Mouse (Mus musculus) hindbrain, embryonic 12.5 days (tissue): Measurements from ENCODE around the gene Chrna5. TPM values are rescaled to one million over a fixed set of nuclear protein-coding genes. Genes with fewer than 3 reads are reported as not detected.

ENCODE experiments used
- ATAC-seq: fragments of 200-750 bp; cut with Nextera tagmentation; 2 replicates; pipeline ENCODE4 v1.8.0; 2017; ENCODE audit warnings: moderate TSS enrichment; ENCODE audit not compliant: low FRiP score
- H3K27ac ChIP-seq: fragments of 300-500 bp; sonication (generic); 2 replicates; pipeline ENCODE4 v1.5.1; 2016; ENCODE audit warnings: mild to moderate bottlenecking
- H3K27me3 ChIP-seq: fragments of 300-500 bp; sonication (generic); 2 replicates; pipeline ENCODE4 v1.6.1; 2016; ENCODE audit warnings: mild to moderate bottlenecking
- H3K36me3 ChIP-seq: fragments of 300-500 bp; sonication (generic); 2 replicates; pipeline ENCODE4 v1.6.1; 2016; ENCODE audit warnings: mild to moderate bottlenecking
- H3K4me1 ChIP-seq: fragments of 300-500 bp; sonication (generic); 2 replicates; pipeline ENCODE4 v1.6.1; 2016
- H3K4me2 ChIP-seq: fragments of 300-500 bp; sonication (generic); replicated peaks from 2 replicates; pipeline ENCODE4 v1.6.1; 2016; ENCODE audit warnings: mild to moderate bottlenecking
- H3K4me3 ChIP-seq: fragments of 300-500 bp; sonication (generic); 2 replicates; pipeline ENCODE4 v1.5.1; 2016; ENCODE audit warnings: mild to moderate bottlenecking
- H3K9ac ChIP-seq: fragments of 300-500 bp; sonication (generic); 2 replicates; pipeline ENCODE4 v1.6.1; 2016; ENCODE audit warnings: mild to moderate bottlenecking, moderate library complexity
- H3K9me3 ChIP-seq: fragments of 300-500 bp; sonication (generic); replicated peaks from 2 replicates; pipeline ENCODE4 v1.6.1; 2016; ENCODE audit warnings: mild to moderate bottlenecking
- WGBS: fragments of 180-500 bp; shearing (Covaris S2); methylation state at CpG from one replicate; pipeline ENCODE4 v1.1.7; 2016; 5-methylcytosine and 5-hydroxymethylcytosine counted together
- polyA plus RNA-seq: library from polyadenylated mRNA; unstranded; fragments of >200 nt; fragmentation: Nextera tagmentation; extraction: Ambion mirVana; gene quantifications from 2 replicates; pipeline ENCODE4 v1.2.1, GENCODE M21; 2016

The Chrna5 gene
- polyA plus RNA-seq, 1 experiment from 2014 or later = 6.4 TPM

DNA sequence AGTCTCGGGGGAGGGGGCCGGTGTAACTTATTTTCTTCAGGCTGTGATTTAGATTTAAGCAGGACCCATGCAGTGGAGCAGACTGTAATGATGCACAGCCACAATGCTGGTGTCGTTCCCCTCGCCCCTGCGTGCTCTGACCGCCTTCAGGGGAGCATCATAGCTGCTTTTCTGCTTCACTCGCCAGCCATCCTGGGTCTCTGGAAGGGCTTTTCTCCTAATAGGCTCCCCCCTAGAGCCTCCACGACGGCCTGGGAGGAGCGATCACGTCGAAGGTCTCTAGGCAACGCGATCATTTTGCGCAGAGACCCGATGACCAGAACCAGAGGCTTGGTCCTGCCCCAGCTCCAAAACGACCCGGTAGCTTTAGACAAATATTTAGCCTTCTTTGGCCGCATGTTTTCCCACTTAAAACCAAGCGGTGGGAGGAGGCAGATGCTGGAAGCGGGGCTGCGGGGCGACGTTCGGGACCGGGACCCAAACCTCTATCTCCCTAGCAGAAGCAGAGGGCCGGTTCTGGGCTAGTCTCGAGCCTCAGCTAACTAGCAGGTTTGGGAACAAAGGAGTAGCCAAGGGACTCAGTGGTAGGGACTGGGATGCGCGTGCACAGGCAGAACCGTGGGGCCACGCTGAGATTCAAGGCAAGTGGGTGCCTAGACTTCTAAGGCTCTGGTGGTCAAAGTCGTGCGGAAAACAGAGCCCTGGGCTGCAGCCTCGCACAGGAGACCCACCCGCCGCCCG is 45.0 kb downstream of the Chrna5 start:
- Histone ChIP-seq H3K4me1 (peaks cover 10% of the 10 kb centered on the region; the same call in 1 of the 2 replicates), H3K4me3 (peak overlapping the region; percentile 49), H3K4me2 (peak overlapping the region; percentile 62), H3K9ac (peak overlapping the region; percentile 64), H3K27me3 (peaks cover 35% of the 10 kb centered on the region), H3K36me3 (no peaks in the 10 kb centered on the region), H3K9me3 (no peaks in the 10 kb centered on the region), H3K27ac (peak overlapping the region; percentile 69)
- peak; percentile 56 for ATAC-seq
- 7% methylated on average over 38 of the region's 38 CpGs for WGBS

DNA sequence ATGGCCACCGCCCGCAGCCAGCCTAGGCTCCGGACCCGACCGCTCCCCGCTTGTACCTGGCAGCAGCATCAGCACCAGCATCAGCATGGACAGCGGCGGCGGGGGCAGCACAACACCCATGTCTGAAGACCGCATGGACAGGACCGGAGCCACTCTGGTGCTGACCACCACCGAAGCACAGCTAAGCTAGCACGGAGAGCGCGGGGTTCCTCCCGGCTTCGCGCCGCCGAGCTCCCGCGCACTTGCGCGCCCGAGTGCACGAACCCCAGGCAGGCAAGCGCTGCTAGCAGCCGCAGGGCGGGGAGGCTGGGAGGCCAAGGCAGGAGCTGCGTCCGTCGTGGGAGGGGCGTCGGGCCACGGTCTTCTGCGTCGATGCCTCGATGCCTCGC is 45.6 kb downstream of the Chrna5 start, which contains the start of gene Chrna3:
Gene Chrna3 (minus strand): TSS at position 288 of the 389 bp plus-strand sequence.
- Histone ChIP-seq H3K9me3 (no peaks in the 10 kb centered on the region), H3K4me1 (peaks cover 10% of the 10 kb centered on the region; the same call in 1 of the 2 replicates), H3K36me3 (no peaks in the 10 kb centered on the region), H3K27ac (peak within 1 kb of the TSS; percentile 69), H3K4me2 (peak within 1 kb of the TSS; percentile 62), H3K27me3 (peaks cover 35% of the 10 kb centered on the region), H3K4me3 (peak within 1 kb of the TSS; percentile 49), H3K9ac (peak within 1 kb of the TSS; percentile 64)
- WGBS = 1% methylated on average over 39 of the region's 39 CpGs
- peak; percentile 54 for ATAC-seq

GRCm38 (mm10) chr9:55031435-55032167 is 50.9 kb downstream of the Chrna5 start:
- Histone ChIP-seq H3K27ac (no peak overlapping the region), H3K9me3 (no peaks in the 10 kb centered on the region), H3K9ac (no peak overlapping the region), H3K4me2 (no peak overlapping the region), H3K36me3 (no peaks in the 10 kb centered on the region), H3K27me3 (peaks cover 10% of the 10 kb centered on the region), H3K4me3 (no peak overlapping the region), H3K4me1 (peaks cover 2% of the 10 kb centered on the region; the same call in 1 of the 2 replicates)
- 53% methylated on average over 6 of the region's 6 CpGs for WGBS
- ATAC-seq = no peak

DNA sequence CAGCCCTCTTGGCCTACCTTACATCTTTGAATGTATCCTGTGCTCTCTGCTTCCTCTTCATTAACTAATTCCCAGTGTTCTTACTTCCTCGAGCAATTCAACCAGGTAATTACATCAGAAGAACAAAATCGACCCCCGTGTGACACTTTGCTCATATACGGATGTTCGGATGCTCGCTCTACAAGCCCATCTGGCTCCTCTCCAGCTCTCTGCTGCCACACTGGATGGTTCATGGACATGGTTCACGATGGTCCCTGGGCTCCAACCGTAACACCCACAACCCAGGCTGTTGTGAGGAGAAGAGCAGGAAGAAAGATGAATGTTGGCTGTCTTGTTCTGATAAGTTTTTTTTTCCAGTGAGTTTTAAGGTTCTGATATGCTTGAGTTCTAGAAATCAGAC is 58.3 kb downstream of the Chrna5 start:
- ATAC-seq = no peak
- no peak overlapping the region for H3K4me2 ChIP-seq
- H3K4me1 ChIP-seq = no peaks in the 10 kb centered on the region; the same call in 1 of the 2 replicates
- H3K9me3 ChIP-seq = no peaks in the 10 kb centered on the region
- H3K9ac ChIP-seq = no peak overlapping the region
- no peaks in the 10 kb centered on the region for H3K27me3 ChIP-seq
- no peaks in the 10 kb centered on the region for H3K36me3 ChIP-seq
- H3K27ac ChIP-seq = no peak overlapping the region
- 82% methylated on average over 8 of the region's 8 CpGs for WGBS
- no peak overlapping the region for H3K4me3 ChIP-seq

GRCm38 (mm10) chr9:55039983-55040382 is 59.3 kb downstream of the Chrna5 start:
- no peaks in the 10 kb centered on the region for H3K36me3 ChIP-seq
- H3K27ac ChIP-seq = no peak overlapping the region
- no peak for ATAC-seq
- no peak overlapping the region for H3K9ac ChIP-seq
- WGBS = 67% methylated on average over 5 of the region's 5 CpGs
- H3K9me3 ChIP-seq = no peaks in the 10 kb centered on the region
- H3K4me3 ChIP-seq = no peak overlapping the region
- H3K27me3 ChIP-seq = 0 out of 2 replicates have a peak, but pooled peaks cover under 1% of the 10 kb centered on the region
- peaks cover 5% of the 10 kb centered on the region; the same call in 1 of the 2 replicates for H3K4me1 ChIP-seq
- no peak overlapping the region for H3K4me2 ChIP-seq

DNA sequence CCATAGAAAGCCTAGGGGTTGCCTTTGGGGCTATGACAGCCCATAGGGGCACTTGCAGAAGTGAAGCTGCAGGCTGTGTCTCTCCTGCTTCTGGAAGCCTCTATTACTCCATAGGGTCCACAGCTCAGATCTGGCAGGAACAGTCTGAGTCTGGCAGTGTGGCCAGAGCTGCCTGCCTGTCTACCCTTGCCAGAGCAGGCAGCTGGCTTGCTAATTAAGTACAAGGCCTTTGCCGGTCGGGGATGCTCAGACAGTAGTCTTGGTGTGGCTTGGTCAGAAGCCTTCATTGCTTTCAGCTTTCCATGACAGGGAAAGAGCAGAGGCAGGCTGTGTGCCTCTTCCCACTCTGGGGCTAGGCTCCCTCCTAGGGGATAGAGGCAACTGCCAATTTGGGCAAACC is 60.7 kb downstream of the Chrna5 start:
- no peaks in the 10 kb centered on the region for H3K36me3 ChIP-seq
- 52% methylated on average over 2 of the region's 2 CpGs for whole genome bisulfite sequencing

DNA sequence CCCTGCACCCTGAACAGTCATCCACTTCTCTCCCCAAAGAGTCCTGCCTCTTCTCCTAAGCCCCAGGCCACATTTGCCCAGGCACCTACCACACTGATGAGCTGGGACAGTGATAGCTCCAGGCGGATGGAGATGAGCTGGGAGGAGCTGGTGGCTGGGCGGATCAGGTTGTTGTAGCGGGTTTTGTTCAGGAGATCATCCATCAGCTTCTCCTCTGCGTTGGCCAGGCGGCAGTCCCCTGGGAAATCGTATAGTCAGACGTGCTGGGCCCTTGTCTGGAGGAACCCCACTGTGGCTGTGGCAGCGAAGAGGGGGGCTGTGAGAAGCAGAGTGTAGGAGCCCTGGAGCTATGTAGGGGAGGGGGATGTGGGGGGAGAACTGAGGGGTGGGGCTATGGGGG is 63.0 kb downstream of the Chrna5 start:
- H3K4me3 ChIP-seq = no peak overlapping the region
- no peak overlapping the region for H3K9ac ChIP-seq
- H3K9me3 ChIP-seq = no peaks in the 10 kb centered on the region
- H3K4me2 ChIP-seq = peak overlapping the region; percentile 21
- no peaks in the 10 kb centered on the region for H3K36me3 ChIP-seq
- peaks cover 22% of the 10 kb centered on the region for H3K4me1 ChIP-seq
- no peak overlapping the region for H3K27ac ChIP-seq
- WGBS = 7% methylated on average over 8 of the region's 8 CpGs
- peaks cover 5% of the 10 kb centered on the region for H3K27me3 ChIP-seq
- peak; percentile 54 for ATAC-seq

More for the DNA sequence above, 60.7 kb downstream of the Chrna5 start:
- no peak for ATAC-seq
- Histone ChIP-seq H3K27me3 (peaks cover 5% of the 10 kb centered on the region; the same call in 1 of the 2 replicates), H3K4me2 (no peak overlapping the region), H3K4me3 (no peak overlapping the region), H3K27ac (no peak overlapping the region), H3K9me3 (no peaks in the 10 kb centered on the region), H3K4me1 (peaks cover 5% of the 10 kb centered on the region; the same call in 1 of the 2 replicates), H3K9ac (no peak overlapping the region)

DNA sequence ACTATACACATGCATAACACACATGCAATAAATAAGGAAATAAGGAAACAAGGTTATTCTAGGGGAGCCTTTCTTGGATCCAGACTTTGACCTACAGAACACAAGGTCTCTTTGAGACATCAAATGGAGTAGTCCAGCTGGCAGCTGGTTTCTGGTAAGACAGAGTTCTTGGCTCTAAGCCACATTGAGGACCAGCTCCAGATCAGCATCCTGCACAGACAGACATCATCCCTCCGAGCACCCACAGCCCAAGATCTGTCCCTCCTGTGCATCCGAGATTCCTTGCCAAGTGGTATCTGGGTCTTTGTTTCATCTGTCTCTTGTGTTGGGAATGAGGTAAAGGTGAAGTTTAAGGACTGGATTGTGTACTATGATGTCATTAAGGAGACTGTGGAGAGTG is 64.3 kb downstream of the Chrna5 start:
- no peaks in the 10 kb centered on the region for H3K36me3 ChIP-seq
- H3K4me1 ChIP-seq = peaks cover 24% of the 10 kb centered on the region
- no peak for ATAC-seq
- H3K4me2 ChIP-seq = no peak overlapping the region
- H3K9ac ChIP-seq = no peak overlapping the region
- 86% methylated on average over 2 of the region's 2 CpGs for WGBS
- no peak overlapping the region for H3K4me3 ChIP-seq
- H3K27ac ChIP-seq = no peak overlapping the region
- H3K9me3 ChIP-seq = no peaks in the 10 kb centered on the region
- H3K27me3 ChIP-seq = peaks cover 5% of the 10 kb centered on the region

DNA sequence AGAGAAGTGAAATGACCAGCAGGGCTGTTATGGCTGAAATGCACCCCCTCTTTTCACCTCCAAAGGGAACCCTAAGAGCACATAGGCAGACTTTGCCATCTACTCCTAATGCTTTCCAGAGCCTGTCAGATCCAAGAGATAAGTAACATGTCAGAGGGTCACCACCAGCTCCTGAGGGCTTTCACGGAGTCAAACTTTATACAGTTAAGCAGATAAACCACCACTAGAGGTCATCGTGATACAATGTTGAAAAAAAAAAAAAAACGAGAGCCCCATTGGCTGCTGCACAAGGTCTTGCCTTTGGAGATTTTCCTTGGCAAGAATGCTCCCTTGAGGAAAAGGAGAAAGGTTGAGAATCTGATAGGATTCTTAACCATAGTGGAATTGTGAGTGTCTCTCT is 66.1 kb downstream of the Chrna5 start:
- no peak overlapping the region for H3K27ac ChIP-seq
- 0% methylated on average over 3 of the region's 3 CpGs for WGBS

DNA sequence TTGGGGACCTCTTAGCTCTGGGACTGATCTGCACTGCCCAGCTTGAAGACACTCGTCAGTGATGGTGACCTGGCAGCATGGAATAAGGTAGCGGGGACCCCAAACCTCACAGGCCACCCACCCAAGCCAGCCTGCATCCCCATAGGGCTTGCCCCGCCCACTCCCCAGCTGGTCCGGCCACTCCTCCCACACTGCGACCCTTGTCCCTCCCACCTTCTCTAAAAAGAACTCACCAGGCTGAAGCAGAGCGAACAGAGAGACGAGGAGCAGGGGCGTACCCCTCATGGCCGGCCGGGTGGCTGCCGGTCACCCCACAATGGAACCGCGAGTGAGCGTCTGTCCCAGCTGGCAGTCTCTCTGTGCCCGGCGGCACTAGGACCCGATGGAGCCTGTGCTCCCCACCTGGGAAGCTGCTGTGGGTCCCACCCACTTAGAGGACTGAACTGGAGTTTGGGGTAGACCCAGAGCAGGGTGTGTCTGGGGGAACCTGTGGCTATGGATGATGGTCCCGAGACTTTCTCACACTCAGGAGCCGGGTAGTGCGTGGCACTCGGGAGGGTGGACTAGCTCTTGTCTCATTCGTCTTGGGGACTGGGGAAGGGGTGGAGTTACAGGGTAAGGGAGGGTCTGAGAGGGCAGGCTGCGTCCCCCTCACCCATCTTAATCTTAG is 67.7 kb downstream of the Chrna5 start, which contains the start of gene Chrnb4:
Gene Chrnb4 (minus strand): TSS at position 569 of the 670 bp plus-strand sequence.
- Histone ChIP-seq H3K4me1 (peaks cover 24% of the 10 kb centered on the region), H3K9me3 (no peaks in the 10 kb centered on the region), H3K4me3 (peak within 1 kb of the TSS; percentile 44), H3K36me3 (no peaks in the 10 kb centered on the region), H3K9ac (peak within 1 kb of the TSS; percentile 50), H3K27ac (no peak within 1 kb of the TSS), H3K27me3 (peaks cover 5% of the 10 kb centered on the region), H3K4me2 (peak within 1 kb of the TSS; percentile 75)
- WGBS = under 1% methylated on average over 23 of the region's 23 CpGs
- peak; percentile 51; the same call in 1 of the 2 replicates for ATAC-seq

More for the DNA sequence above, 66.1 kb downstream of the Chrna5 start:
- H3K36me3 ChIP-seq = no peaks in the 10 kb centered on the region
- H3K4me2 ChIP-seq = no peak overlapping the region
- H3K27me3 ChIP-seq = peaks cover 5% of the 10 kb centered on the region
- H3K9me3 ChIP-seq = no peaks in the 10 kb centered on the region
- ATAC-seq = no peak
- H3K4me1 ChIP-seq = peaks cover 24% of the 10 kb centered on the region
- H3K9ac ChIP-seq = no peak overlapping the region
- H3K4me3 ChIP-seq = no peak overlapping the region

GRCm38 (mm10) chr9:55055386-55055930 is 74.8 kb downstream of the Chrna5 start:
- Histone ChIP-seq H3K36me3 (no peaks in the 10 kb centered on the region), H3K9ac (no peak overlapping the region), H3K4me3 (no peak overlapping the region), H3K4me2 (no peak overlapping the region), H3K9me3 (no peaks in the 10 kb centered on the region), H3K27me3 (no peaks in the 10 kb centered on the region), H3K27ac (no peak overlapping the region), H3K4me1 (no peaks in the 10 kb centered on the region)
- WGBS = 68% methylated on average over 2 of the region's 2 CpGs
- no peak for ATAC-seq
